Mouse (Mus musculus) urinary bladder, adult 18-20 months (tissue): Measurements from ENCODE around the gene Olfml2a.

Source experiments
- DNase-seq, 2 experiments: peaks; one replicate each; pipeline ENCODE4 v3.0.0; 2022; ENCODE audit warnings: low spot score in 2 of 2, mixed read lengths in 2 of 2

Olfml2a gene

DNA sequence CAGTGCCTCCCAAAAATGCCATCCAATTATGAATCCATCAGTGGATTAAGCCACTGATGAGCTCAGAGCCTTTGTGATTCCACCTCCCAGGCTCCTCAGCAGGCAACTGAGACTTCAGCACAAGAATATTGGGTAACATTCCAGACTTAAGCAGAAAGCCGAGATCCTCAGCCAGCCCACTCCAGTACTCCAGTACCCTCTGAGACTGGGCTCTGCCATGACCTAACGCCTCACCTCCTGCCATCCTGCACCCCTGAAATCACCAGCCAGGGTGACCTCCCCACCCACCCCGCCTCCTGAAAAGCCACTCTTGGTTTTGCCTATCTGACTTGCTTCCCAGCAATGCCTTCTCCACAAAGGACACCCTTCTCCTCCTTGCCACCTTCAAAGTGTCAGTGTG lies 5.6 kb downstream of the Olfml2a start:
- DNase-seq, result no peak

- DNase-seq, result no peak
Observed at GRCm38 (mm10) chr2:38938007-38938406, 6.2 kb downstream of the Olfml2a start.

- DNase-seq, result no peak
Observed at GRCm38 (mm10) chr2:38939047-38939446, 7.3 kb downstream of the Olfml2a start.

DNA sequence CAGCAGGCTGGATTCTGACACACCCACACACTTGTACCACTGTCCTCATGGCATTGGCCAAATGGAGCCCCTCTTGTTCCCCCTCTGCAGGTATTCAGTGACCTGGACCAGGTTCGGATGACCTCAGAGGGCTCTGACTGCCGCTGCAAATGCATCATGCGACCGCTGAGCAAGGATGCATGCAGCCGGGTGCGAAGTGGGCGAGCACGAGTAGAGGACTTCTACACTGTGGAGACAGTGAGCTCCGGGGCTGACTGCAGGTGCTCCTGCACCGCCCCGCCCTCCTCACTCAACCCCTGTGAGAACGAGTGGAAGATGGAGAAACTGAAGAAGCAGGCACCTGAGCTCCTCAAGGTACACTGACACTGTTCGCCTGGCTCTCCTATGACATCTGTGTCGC lies 9.6 kb downstream of the Olfml2a start:
- DNase-seq, result no peak

DNA sequence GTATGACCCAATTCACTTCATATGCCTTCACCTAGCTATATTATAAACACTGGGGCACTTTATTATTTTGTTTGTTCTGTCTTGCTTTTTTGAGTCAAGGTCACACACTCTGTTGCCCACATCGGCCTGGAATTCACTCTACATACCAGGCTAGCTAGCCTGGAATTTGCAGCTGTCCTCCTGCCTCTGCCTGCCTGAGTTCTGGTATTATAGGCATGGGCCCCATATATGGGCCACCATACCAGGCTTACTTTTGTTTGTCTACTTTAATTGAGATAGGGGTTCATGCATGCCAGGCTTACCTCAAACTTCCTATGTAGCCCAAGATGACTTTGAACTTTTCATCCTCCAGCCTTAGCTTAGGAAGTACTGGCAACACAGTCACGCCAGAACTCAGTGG lies 10.1 kb downstream of the Olfml2a start:
- DNase-seq, result no peak

DNA sequence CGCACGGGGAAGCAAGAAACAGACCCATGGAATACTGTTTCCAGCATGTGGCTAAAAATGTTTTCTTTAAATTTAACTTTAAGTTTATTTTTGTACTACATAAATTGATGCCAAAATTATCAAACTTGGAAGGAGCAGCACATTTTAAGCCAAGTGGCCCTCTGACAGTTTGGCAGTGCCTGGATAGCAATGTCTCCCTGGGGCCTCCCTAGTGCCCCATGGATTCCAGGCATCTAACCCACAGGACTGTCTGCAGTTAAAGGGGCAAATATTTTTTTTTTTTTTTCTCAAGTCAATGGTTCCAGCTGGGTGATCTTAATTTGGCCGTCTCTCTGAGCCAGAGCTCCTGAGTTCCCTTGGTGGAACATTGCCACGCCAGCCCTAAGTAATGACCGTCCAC lies 11.4 kb downstream of the Olfml2a start:
- DNase-seq, result no peak

- DNase-seq, result no peak
Observed at GRCm38 (mm10) chr2:38943977-38944376, 12.2 kb downstream of the Olfml2a start.

GRCm38 (mm10) chr2:38944460-38945161 lies 12.8 kb downstream of the Olfml2a start:
- no peak for DNase-seq

- DNase-seq, result no peak
Observed at GRCm38 (mm10) chr2:38947566-38947965, 15.8 kb downstream of the Olfml2a start.

DNA sequence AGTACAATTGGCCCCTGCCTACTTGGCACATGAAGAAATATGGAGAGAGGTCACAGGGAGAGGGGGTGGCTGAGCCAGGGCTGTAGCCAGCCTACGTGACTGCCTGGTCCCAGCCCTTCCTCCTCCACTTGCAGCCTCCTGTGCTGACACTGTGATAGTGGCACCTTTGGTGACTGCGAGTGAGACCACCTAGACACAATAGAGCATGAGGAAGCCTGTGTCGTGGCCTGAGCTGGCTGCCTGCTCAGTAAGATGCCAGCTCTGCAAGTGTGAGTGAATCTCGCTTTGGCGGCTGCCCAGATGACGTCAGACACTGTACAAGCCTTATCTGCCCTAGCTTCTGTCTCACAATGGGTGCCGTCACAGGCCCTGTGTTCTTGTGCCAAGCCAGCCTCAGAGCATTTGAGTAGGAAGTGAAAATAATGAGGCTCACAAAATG lies 18.5 kb downstream of the Olfml2a start:
- peak in 1 of 2 experiments; percentile 50 for DNase-seq

DNA sequence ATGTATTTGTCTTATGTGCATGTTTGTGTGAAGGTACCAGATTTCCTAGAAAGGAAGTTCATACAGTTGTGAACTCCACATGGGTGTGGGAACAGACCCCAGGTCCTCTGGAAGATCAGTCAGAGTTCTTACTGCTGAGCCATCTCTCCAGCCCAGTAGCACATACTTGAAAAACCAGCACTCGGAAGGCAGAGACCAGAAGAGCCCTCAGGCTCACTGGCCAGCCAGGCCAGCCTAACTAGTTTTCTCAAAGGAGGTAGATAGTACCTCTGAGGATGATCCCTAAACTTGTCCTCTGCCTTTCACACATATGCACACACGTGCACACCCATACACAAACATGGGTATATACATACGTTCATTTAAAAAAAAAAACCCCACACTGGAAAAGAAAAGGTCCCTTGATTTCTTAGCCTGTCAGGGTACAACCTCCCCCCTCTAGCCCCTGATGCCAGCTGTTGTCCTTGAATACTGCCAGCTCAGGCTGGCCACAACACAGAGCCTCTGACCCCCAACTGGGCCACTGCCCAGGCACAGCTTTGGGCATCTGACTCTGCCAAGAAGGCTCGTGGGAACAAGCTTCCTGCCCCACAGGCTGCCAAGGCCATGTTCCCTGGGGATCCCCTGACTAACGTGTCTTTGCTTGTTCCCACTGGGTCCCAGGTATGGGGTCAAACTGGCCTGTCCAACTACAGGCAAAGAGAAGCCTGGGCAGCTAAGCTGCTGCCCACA lies 21.5 kb downstream of the Olfml2a start:
- peak in 1 of 2 experiments; percentile 25 for DNase-seq

- no peak for DNase-seq
Observed at GRCm38 (mm10) chr2:38956062-38956461, 24.3 kb downstream of the Olfml2a start.

- DNase-seq, result no peak
Observed at GRCm38 (mm10) chr2:38957671-38958223, 26.0 kb downstream of the Olfml2a start.

DNA sequence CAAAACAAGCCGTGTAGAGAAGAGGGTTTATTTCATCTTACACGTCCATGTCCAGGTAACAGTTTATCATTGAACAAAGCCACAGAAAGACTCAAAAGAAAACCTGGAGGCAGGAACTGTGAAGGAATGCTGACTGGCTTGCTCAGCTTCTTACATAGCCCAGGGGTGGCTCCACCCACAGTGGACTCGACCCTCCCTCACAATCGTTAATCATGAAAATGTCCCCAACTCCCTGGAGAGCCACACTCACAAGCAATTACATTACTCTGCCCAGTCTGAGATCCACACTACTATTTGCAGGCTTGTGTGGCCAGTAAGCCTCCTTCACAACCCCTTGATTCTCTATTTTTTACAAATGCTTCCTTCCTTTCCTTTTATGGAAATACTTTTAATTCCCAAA lies 32.4 kb downstream of the Olfml2a start:
- DNase-seq, result no peak

GRCm38 (mm10) chr2:38969650-38970049 lies 37.9 kb downstream of the Olfml2a start:
- no peak for DNase-seq

DNA sequence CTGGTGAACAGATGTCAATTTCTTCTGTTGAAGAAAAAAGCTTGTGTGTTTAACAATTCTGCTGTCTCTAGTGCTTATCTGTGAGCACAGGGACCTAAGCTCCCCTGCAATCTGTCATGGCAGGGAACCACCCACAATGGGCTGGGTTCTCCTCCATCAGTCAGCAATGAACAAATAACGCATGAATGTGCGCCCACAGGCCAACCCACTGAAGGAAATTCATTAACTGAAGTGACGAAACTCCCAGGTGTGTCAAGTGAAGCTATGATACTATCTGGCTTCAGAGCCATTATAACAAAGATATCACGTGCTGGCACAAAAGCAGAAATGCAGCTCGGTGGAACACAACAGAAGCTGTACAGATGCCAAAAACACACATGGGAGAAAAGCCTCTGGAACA lies 38.3 kb downstream of the Olfml2a start:
- DNase-seq, result no peak

GRCm38 (mm10) chr2:38973223-38973622 lies 41.4 kb downstream of the Olfml2a start:
- no peak for DNase-seq

GRCm38 (mm10) chr2:38973701-38974100 lies 41.9 kb downstream of the Olfml2a start:
- DNase-seq, result no peak

- no peak for DNase-seq
Observed at GRCm38 (mm10) chr2:38974171-38974570, 42.4 kb downstream of the Olfml2a start.

DNA sequence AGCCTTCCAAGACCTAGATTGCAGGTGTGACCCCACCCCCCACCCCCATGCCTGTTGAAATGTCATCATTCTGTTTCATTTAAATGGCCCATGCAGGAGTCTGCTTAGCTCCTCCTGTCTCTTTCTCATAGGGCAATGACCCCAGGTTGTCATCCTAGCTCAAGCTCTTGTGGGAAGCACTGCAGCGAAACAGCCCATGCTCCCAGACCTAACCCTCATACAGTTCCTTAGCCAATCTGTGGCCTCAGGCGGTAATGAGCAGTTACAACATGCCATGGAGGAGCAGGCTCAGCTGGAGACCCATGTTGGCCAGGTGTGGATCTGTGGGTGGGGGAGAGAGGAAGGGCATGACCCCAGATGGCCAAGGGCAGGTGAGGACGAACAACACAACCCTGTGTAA lies 43.4 kb downstream of the Olfml2a start:
- no peak for DNase-seq

DNA sequence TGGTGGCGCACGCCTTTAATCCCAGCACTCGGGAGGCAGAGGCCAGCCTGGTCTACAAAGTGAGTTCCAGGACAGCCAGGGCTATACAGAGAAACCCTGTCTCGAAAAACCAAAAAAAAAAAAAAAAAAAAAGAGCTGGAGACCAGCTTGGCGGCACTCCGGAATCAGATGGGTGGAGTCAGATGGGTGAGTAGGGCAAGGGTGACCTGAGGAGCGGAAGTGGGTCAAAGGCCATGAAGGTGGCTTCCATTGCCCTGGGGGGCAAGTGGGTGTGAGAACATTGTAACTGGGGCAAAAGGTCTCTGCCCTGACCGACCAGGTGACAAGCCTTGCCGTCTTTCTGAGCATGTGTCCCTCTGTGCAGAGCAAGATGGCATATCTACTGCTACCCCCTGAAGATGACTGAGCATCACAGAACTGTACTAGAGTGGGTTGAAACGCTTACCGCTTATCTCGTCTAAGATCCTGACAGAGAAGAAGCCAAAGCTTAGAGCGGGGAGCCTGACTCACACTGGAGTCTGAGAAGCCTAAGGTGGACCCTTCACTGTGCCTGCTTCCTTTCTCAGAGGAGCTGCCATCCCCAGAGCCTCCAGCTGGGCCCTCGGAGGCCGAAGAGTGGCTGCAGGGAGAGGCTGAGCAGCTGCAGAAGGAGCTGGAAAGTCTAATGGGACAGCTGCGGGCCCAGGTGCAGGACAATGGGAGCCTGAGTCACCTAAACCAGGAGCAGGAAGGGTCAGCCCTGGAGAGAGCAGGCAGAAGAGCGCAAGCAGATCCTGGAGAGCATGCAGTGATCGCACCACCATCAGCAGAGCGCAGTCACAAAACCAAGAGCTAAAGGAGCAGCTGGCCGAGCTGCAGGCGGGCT lies 44.4 kb downstream of the Olfml2a start:
- DNase-seq, result no peak

DNA sequence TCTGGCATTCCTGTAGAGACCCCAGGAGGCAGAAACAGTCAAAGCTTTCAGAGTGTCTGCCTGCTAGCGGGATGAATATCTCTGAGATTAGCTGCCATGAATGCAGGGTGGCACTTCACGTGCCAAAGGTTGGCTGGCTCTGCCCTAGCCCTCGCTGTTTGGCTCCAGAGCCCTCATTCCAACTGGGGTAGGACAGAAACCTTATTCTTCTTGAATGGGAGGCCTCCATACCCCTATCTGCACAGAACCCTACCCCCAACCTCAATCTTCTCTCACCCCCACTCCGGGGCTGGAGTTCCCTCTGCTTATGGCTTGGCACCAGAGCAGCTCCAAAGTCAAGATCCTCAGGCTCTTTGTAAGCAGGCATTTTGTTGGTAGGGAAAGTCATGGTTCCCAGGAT lies 46.1 kb downstream of the Olfml2a start:
- DNase-seq, result no peak
